Mouse (Mus musculus) limb, embryonic 14.5 days (tissue): ENCODE data around the gene Gsn. TPM values are rescaled to one million over a fixed set of nuclear protein-coding genes. Genes with fewer than 3 reads are reported as not detected.

Experiments used
- ATAC-seq: fragments of 200-750 bp; cut with Nextera tagmentation; 2 replicates; pipeline ENCODE4 v1.8.0; 2017; ENCODE audit warnings: low read depth, moderate number of reproducible peaks, moderate TSS enrichment; ENCODE audit not compliant: low FRiP score
- DNase-seq: peaks from one replicate; pipeline ENCODE4 v3.0.0-alpha.2; 2015; ENCODE audit warnings: low spot score
- H3K27ac ChIP-seq: fragments of 300-500 bp; sonication (generic); replicated peaks from 2 replicates; pipeline ENCODE4 v1.5.1; 2014; ENCODE audit warnings: low read depth, mild to moderate bottlenecking, low read length, moderate library complexity, mixed read lengths
- H3K27me3 ChIP-seq: fragments of 300-500 bp; sonication (generic); 2 replicates; pipeline ENCODE4 v1.6.1; 2014; ENCODE audit warnings: low read length, mixed read lengths; ENCODE audit not compliant: control insufficient read depth, insufficient read depth
- H3K36me3 ChIP-seq: fragments of 300-500 bp; sonication (generic); 2 replicates; pipeline ENCODE4 v1.6.1; 2014; ENCODE audit warnings: mild to moderate bottlenecking, low read length, moderate library complexity, mixed read lengths; ENCODE audit not compliant: control insufficient read depth, insufficient read depth
- H3K4me1 ChIP-seq: fragments of 300-500 bp; sonication (generic); 2 replicates; pipeline ENCODE4 v1.6.1; 2014; ENCODE audit warnings: antibody characterized with exemption, low read length, mixed read lengths; ENCODE audit not compliant: control insufficient read depth, insufficient read depth
- H3K4me2 ChIP-seq: fragments of 300-500 bp; sonication (generic); replicated peaks from 2 replicates; pipeline ENCODE4 v1.6.1; 2014; ENCODE audit warnings: low read depth, mild to moderate bottlenecking, low read length, moderate library complexity; ENCODE audit not compliant: severe bottlenecking
- H3K4me3 ChIP-seq: fragments of 300-500 bp; sonication (generic); replicated peaks from 2 replicates; pipeline ENCODE4 v1.5.1; 2014; ENCODE audit warnings: low read length
- H3K9ac ChIP-seq: fragments of 300-500 bp; sonication (generic); 2 replicates; pipeline ENCODE4 v1.6.1; 2014; ENCODE audit warnings: mild to moderate bottlenecking, low read depth, low read length, moderate library complexity; ENCODE audit not compliant: severe bottlenecking
- H3K9me3 ChIP-seq: fragments of 300-500 bp; sonication (generic); 2 replicates; pipeline ENCODE4 v1.6.1; 2016; ENCODE audit warnings: low read length; ENCODE audit not compliant: control insufficient read depth
- POLR2A ChIP-seq: fragments of 200-500 bp; IDR thresholded peaks from 2 replicates; pipeline ENCODE4 v1.8.0; 2012; ENCODE audit warnings: inconsistent platforms, mild to moderate bottlenecking, moderate library complexity, borderline replicate concordance; ENCODE audit not compliant: insufficient read depth, insufficient read length; ENCODE audit errors: extremely low read depth
- WGBS: fragments of 180-500 bp; shearing (Covaris S2); extraction: QIAGEN DNeasy Blood & Tissue Kit; methylation state at CpG from one replicate; pipeline ENCODE4 v1.1.7; 2014; 5-methylcytosine and 5-hydroxymethylcytosine counted together
- polyA plus RNA-seq, 2 experiments: library from polyadenylated mRNA; depleted of rRNA in 1 of 2; stranded (reverse) in 1 of 2; unstranded in 1 of 2; fragments of >200 nt; fragmentation: Nextera tagmentation in 1 of 2; extraction: Ambion mirVana in 1 of 2; gene quantifications; 2 replicates each; pipeline versions ENCODE4 v1.2.1 to v1.2.3; 2012 to 2014

Gene Gsn
- polyA plus RNA-seq, 2 experiments: 160 to 214 TPM

DNA sequence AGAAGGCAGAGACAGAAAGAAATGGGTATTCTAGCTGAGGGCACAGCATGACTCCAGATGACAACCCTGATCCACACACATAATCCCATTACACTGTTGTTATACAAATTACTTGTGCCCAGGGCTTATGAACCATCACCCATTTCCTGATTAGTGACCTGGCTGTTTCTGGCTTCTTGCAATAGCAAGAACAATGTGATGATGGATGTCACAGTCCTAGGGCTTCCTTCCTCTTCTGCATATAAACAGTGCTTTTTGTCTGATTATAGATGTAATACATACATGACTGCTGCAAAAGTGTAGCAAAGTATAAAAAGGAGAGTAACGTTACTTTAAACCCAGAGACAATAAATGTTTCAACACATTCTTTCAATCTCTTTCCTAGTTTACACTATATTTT is 70.8 kb downstream of the Gsn start:
- no peak for ATAC-seq
- no peak for TF ChIP-seq POLR2A
- H3K27ac ChIP-seq: no peak overlapping the region
- no peak overlapping the region for H3K4me2 ChIP-seq
- 0 out of 2 replicates have a peak, but pooled peaks cover 3% of the 10 kb centered on the region for H3K4me1 ChIP-seq
- no peak overlapping the region for H3K4me3 ChIP-seq
- 41% methylated on average over 1 of the region's 1 CpGs for WGBS
- no peaks in the 10 kb centered on the region for H3K36me3 ChIP-seq
- no peaks in the 10 kb centered on the region for H3K27me3 ChIP-seq
- no peaks in the 10 kb centered on the region for H3K9me3 ChIP-seq
- H3K9ac ChIP-seq: no peak overlapping the region
- no peak for DNase-seq

DNA sequence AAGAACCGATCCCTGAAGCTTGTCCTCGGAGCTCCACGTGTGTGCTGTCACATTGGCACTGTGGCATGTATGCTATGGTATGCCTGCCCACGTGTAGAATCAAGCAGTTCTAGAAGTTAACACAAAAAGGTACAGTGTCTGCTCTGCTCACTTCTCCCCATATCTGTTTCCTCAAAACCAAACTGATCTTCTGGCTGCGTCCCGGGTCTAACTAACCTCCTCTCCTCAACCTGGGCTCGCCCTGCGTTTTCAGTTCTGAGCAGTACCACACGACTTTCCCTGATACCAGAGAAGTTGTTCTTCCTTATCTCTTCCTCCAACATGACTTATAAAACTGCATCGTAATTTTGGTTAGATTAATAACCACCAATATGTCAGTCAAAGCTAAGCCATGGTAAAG is 71.4 kb downstream of the Gsn start:
- ATAC-seq: no peak
- Histone ChIP-seq H3K9ac (no peak overlapping the region), H3K9me3 (no peaks in the 10 kb centered on the region), H3K4me1 (0 out of 2 replicates have a peak, but pooled peaks cover 3% of the 10 kb centered on the region), H3K4me3 (no peak overlapping the region), H3K4me2 (no peak overlapping the region), H3K27me3 (no peaks in the 10 kb centered on the region), H3K27ac (no peak overlapping the region), H3K36me3 (no peaks in the 10 kb centered on the region)
- DNase-seq: no peak
- TF ChIP-seq POLR2A: no peak
- WGBS: 67% methylated on average over 10 of the region's 10 CpGs

DNA sequence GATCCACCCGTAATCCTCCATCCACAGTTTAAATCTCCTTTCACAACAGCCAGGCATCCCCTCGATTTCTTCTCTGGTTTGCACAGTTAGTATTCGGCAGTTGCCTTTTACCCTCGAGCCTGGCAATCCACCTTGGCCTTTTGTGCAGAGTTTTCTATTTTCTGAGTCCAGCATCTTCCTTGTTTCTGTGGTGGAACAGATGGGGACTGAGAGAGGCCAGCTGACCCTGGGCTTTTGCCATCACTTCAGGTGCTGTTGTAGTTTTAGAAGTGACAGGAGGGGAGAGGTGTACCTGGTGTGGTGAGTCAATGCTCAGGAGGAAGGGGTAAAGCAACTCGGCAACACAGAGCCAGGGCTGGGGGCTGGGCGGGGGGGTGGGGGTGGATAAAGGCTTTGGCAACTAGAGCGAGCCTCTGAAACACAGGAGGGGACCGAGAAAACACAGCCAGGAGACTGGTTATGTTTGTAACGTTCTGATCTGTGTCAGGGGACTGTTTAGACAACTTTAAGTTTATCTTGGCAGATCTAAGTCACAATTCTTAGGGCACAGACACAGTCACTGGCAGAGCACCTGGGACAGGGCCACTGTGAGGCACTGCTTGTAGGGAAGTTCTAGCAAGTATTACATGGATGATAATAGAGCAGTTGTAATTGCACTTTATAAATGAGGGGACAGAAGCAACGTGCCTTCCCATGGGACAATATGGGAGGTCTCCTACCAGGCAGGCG is 72.0 kb downstream of the Gsn start:
- no peak for ATAC-seq

DNA sequence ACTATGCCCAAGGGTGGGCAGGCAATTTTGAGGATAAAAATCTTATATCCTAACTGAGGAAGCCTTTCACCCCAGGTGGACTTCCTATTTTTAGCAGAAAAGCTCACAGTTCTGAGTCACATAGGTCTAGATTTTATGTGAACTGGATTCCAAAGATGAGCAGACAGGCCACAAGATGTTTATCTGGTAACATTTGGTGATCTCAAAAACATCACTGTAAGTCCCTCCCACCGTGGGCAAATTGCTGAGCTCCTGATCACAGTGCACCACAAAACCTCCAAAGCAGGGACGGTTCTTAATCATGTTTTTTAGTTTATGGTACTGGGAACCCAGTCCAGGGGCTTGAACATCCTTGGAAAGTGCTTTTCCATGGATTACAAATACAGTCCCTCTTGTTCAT is 72.9 kb downstream of the Gsn start:
- 85% methylated on average over 2 of the region's 2 CpGs for WGBS
- Histone ChIP-seq H3K27ac (no peak overlapping the region), H3K27me3 (no peaks in the 10 kb centered on the region), H3K9me3 (no peaks in the 10 kb centered on the region), H3K36me3 (no peaks in the 10 kb centered on the region), H3K9ac (no peak overlapping the region), H3K4me2 (no peak overlapping the region), H3K4me1 (0 out of 2 replicates have a peak, but pooled peaks cover 3% of the 10 kb centered on the region), H3K4me3 (no peak overlapping the region)
- TF ChIP-seq POLR2A: no peak
- ATAC-seq (no peak), DNase-seq (no peak)

More for the DNA sequence above, 72.0 kb downstream of the Gsn start:
- H3K27ac ChIP-seq: no peak overlapping the region
- H3K4me2 ChIP-seq: no peak overlapping the region
- WGBS: 43% methylated on average over 11 of the region's 11 CpGs
- H3K9me3 ChIP-seq: no peaks in the 10 kb centered on the region
- no peaks in the 10 kb centered on the region for H3K36me3 ChIP-seq
- no peak overlapping the region for H3K9ac ChIP-seq
- 0 out of 2 replicates have a peak, but pooled peaks cover 3% of the 10 kb centered on the region for H3K4me1 ChIP-seq
- no peak overlapping the region for H3K4me3 ChIP-seq
- DNase-seq: no peak
- TF ChIP-seq POLR2A: no peak
- H3K27me3 ChIP-seq: no peaks in the 10 kb centered on the region

DNA sequence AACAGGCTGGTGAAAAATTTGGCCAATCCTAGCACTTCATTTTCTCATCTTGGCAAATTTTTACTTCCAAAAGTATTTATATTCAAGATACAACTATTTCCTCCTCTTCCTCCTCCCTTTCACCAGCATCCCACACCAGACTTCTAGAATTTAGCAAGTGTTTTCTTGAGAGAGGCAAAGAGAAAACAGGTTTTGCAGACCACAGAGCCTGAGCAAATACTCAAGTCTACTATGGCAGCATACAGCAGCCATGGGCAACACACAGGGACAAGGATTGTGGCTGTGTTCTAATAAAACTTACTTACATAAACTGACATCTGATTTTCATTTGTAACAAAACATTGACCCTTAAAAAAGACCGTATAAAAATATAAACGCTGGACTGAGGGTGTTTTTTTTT is 75.0 kb downstream of the Gsn start:
- no peak overlapping the region for H3K9ac ChIP-seq
- no peaks in the 10 kb centered on the region for H3K36me3 ChIP-seq
- no peaks in the 10 kb centered on the region for H3K9me3 ChIP-seq
- H3K4me2 ChIP-seq: no peak overlapping the region
- DNase-seq (no peak), ATAC-seq (no peak)
- H3K4me1 ChIP-seq: peaks cover 12% of the 10 kb centered on the region
- no peaks in the 10 kb centered on the region for H3K27me3 ChIP-seq
- TF ChIP-seq POLR2A: no peak
- no peak overlapping the region for H3K27ac ChIP-seq
- H3K4me3 ChIP-seq: no peak overlapping the region
- 27% methylated on average over 2 of the region's 2 CpGs for WGBS
